Comparison of ENCODE assay signal across 10 mouse cellular contexts in genomic region chr14:57057204-57057562, GRCm38 (mm10). TPM values are rescaled to one million over a fixed set of nuclear protein-coding genes. Genes with fewer than 3 reads are reported as not detected.
A peak's percentile ranks its signal among the peaks of the same experiment; 100 is the strongest.
DNase-seq lines count a peak whose midpoint lies in the region; ATAC-seq lines count a peak whose summit lies in the region.
"Had no signal": no experiment of that assay in that cellular context is flagged by ENCODE, and none has a peak within 500 bp of the region (broad histone marks: within the 10 kb centered on the region; RNA-seq: fewer than 3 reads in every experiment).

No protein-coding gene starts in this region.

- peak overlapping the region; percentile 45; the same call in 1 of the 2 replicates for H3K9ac ChIP-seq in hindbrain, embryonic 12.5 days
- peak overlapping the region; percentile 45; the same call in 1 of the 2 replicates for H3K9ac ChIP-seq in midbrain, embryonic 12.5 days (replicated peaks)

- no peak for DNase-seq in heart, embryonic 10.5 days (ENCODE audit: low spot score)
- no peak for DNase-seq in heart, adult 18-20 months
- peak; percentile 21 for DNase-seq in ES-CJ7 (ENCODE audit: low read depth, low spot score)
- DNase-seq in spleen, postnatal 14 days (ENCODE audit: low spot score in 2 of 2) = no peak
- DNase-seq in embryo, embryonic 10.5 days (ENCODE audit: low spot score) = no peak
- no peak for DNase-seq in spleen, postnatal 36 days (ENCODE audit: low spot score in 2 of 2)

- WGBS in heart, embryonic 10.5 days = 2% methylated on average over 19 of the region's 19 CpGs
- 3% methylated on average over 19 of the region's 19 CpGs for WGBS in hindbrain, embryonic 12.5 days
- WGBS in midbrain, embryonic 12.5 days = 4% methylated on average over 19 of the region's 19 CpGs

- peak overlapping the region; percentile 99 for H3K4me2 ChIP-seq in hindbrain, embryonic 12.5 days (replicated peaks)
- H3K4me2 ChIP-seq in midbrain, embryonic 12.5 days (replicated peaks) = peak overlapping the region; percentile 91

- H3K4me1 ChIP-seq in heart, embryonic 10.5 days = peaks cover 13% of the 10 kb centered on the region
- H3K4me1 ChIP-seq in hindbrain, embryonic 12.5 days = peaks cover 12% of the 10 kb centered on the region
- peaks cover 12% of the 10 kb centered on the region for H3K4me1 ChIP-seq in midbrain, embryonic 12.5 days

- peak overlapping the region; percentile 78 for H3K4me3 ChIP-seq in heart, embryonic 10.5 days
- H3K4me3 ChIP-seq in hindbrain, embryonic 12.5 days = peak overlapping the region; percentile 54
- H3K4me3 ChIP-seq in midbrain, embryonic 12.5 days = peak overlapping the region; percentile 54

- peaks cover 58% of the 10 kb centered on the region for H3K27me3 ChIP-seq in heart, embryonic 10.5 days (ENCODE audit: insufficient read depth, poor library complexity, severe bottlenecking)
- H3K27me3 ChIP-seq in hindbrain, embryonic 12.5 days = peaks cover 48% of the 10 kb centered on the region
- peaks cover 41% of the 10 kb centered on the region for H3K27me3 ChIP-seq in midbrain, embryonic 12.5 days

- H3K36me3 ChIP-seq in heart, embryonic 10.5 days = no peaks in the 10 kb centered on the region
- H3K36me3 ChIP-seq in hindbrain, embryonic 12.5 days = no peaks in the 10 kb centered on the region
- no peaks in the 10 kb centered on the region for H3K36me3 ChIP-seq in midbrain, embryonic 12.5 days

- peak overlapping the region; percentile 74 for H3K27ac ChIP-seq in heart, embryonic 10.5 days
- H3K27ac ChIP-seq in hindbrain, embryonic 12.5 days = no peak overlapping the region
- no peak overlapping the region for H3K27ac ChIP-seq in midbrain, embryonic 12.5 days (replicated peaks)

- ATAC-seq in hindbrain, embryonic 12.5 days (ENCODE audit: low FRiP score) = no peak
- no peak for ATAC-seq in midbrain, embryonic 12.5 days (ENCODE audit: low FRiP score, low read depth)

- no peaks in the 10 kb centered on the region for H3K9me3 ChIP-seq in heart, embryonic 10.5 days
- H3K9me3 ChIP-seq in hindbrain, embryonic 12.5 days (replicated peaks) = no peaks in the 10 kb centered on the region
- H3K9me3 ChIP-seq in midbrain, embryonic 12.5 days = no peaks in the 10 kb centered on the region

RNA-seq across cellular contexts. Expression of gene Gja3, which starts 0.7 kb away (rescaled TPM):
- polyA plus RNA-seq in heart, embryonic 10.5 days (2016; fragmentation: Nextera tagmentation; extraction: Ambion mirVana) = 2.5 and 4.0 TPM in 2 replicates
- total RNA-seq in heart, adult 18-20 months (2021) = 10 to 100 TPM; 19.5 to 20.6 TPM
- polyA plus RNA-seq in hindbrain, embryonic 12.5 days (2016; fragmentation: Nextera tagmentation; extraction: Ambion mirVana) = 0.19 and 0.81 TPM in 2 replicates
- 0.18 and 0.64 TPM in 2 replicates for polyA plus RNA-seq in midbrain, embryonic 12.5 days (2016; fragmentation: Nextera tagmentation; extraction: Ambion mirVana)
- total RNA-seq: monocyte, adult 5-6 weeks had no signal

RNA-seq across cellular contexts. Expression of gene Gjb2, which starts 47.3 kb away (rescaled TPM):
- 1.0 and 4.0 TPM in 2 replicates for polyA plus RNA-seq in heart, embryonic 10.5 days (2016; fragmentation: Nextera tagmentation; extraction: Ambion mirVana)
- under 1 TPM in 1 of 2 experiments, not detected in 1; 0.15 TPM for total RNA-seq in heart, adult 18-20 months (2021)
- 31.7 and 32.0 TPM in 2 replicates for polyA plus RNA-seq in hindbrain, embryonic 12.5 days (2016; fragmentation: Nextera tagmentation; extraction: Ambion mirVana)
- 17.4 and 23.7 TPM in 2 replicates for polyA plus RNA-seq in midbrain, embryonic 12.5 days (2016; fragmentation: Nextera tagmentation; extraction: Ambion mirVana)

RNA-seq across cellular contexts. Expression of gene Gm4491, which starts 58.5 kb away (rescaled TPM):
- not detected in 2 replicates for polyA plus RNA-seq in heart, embryonic 10.5 days (2016; fragmentation: Nextera tagmentation; extraction: Ambion mirVana)
- total RNA-seq in heart, adult 18-20 months (2021) = not detected
- polyA plus RNA-seq in hindbrain, embryonic 12.5 days (2016; fragmentation: Nextera tagmentation; extraction: Ambion mirVana) = not detected in 2 replicates
- not detected in 2 replicates for polyA plus RNA-seq in midbrain, embryonic 12.5 days (2016; fragmentation: Nextera tagmentation; extraction: Ambion mirVana)
- total RNA-seq: adrenal gland, postnatal 4 days; monocyte, adult 5-6 weeks had no signal
